Mouse (Mus musculus): ENCODE measurements around the gene Syne2. TPM values are rescaled to one million over a fixed set of nuclear protein-coding genes. Genes with fewer than 3 reads are reported as not detected.

Gene Syne2
- polyA plus RNA-seq, 1 experiment from 2014 or later = 68.4 TPM

DNA sequence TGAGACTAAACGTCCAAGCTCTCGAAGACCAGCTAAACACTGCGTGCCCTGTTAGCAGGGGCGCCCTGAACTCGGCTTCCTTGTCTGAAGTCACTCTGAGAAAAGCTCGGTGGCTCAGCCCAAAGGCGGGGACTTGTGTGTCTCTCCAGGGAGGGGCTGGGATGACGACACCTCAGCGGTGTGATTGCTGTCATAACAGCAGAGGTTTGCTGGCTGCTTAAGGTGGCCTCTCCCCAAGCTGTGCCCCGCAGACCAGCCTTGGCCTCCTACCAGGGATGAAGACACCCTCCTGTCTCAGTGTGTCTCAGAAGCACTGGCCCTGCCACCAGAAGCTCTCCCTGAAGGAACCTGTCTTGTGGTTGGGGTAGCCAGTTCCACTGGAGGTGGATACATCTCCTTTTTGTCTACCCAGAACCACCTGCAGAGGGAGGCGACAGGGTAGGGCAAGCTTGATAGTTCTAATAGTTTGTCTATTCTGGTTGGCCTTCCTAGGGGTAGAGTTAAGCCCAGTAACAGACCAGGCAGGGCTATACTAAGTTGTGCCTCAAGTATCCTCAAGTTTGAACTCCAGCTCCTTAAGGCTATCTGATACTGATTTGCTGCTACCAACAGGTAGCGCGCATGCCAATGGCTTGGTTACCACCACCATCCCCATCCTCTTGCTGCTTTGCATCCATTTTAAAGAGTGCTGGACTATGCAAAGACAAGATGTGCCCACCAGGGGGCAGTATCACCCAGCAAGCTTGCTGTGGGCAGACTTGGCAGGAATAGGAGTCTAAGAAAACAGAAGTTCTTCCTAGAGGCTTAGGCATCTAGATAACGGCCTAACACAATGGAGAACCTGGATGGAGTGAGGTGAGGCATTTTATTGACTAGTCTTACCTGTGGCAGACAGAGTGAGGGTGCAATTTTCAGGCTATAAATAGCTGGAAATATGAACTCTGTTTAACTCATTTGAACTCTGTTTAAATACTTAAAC lies 198.5 kb downstream of the Syne2 start:
- Histone ChIP-seq H3K36me3 (ENCODE audit: insufficient read depth) (peaks cover 20% of the 10 kb centered on the region; the same call in 1 of the 2 replicates), H3K9ac (no peak overlapping the region), H3K4me2 (no peak overlapping the region), H3K4me3 (ENCODE audit: low read depth, low read length) (no peak overlapping the region), H3K27ac (ENCODE audit: low read depth) (no peak overlapping the region), H3K27me3 (ENCODE audit: insufficient read depth, low read length) (no peaks in the 10 kb centered on the region), H3K9me3 (ENCODE audit: low read depth, low read length) (no peaks in the 10 kb centered on the region), H3K4me1 (ENCODE audit: insufficient read depth) (no peaks in the 10 kb centered on the region)
- peak; percentile 60 for ATAC-seq (ENCODE audit: insufficient read depth)
- peak; percentile 93 for DNase-seq
- TF ChIP-seq CTCF (IDR thresholded peaks at IDR 0.05; ENCODE audit: low read depth) = peak; percentile 96
- 73% methylated on average over 14 of the region's 14 CpGs for WGBS

DNA sequence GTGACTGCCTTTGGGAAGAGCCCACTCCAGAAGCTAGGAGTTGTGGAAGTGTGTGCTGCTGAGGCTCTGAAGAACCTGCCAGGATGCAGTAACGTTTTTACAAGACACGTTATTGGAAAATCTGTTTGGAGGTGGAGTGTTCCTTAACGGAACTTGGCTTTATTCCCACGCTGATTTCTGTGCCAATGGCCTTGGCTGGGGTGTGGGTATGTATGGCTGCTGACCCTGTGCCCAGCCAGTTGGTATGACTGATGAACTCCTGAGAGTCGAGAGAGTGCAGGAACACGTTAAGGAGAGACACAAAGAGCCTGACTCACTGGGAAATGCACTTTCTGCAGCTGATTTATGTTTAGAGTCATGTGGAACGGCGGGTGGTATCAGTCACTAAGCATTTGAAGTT lies 200.7 kb downstream of the Syne2 start:
- Histone ChIP-seq H3K4me2 (no peak overlapping the region), H3K36me3 (ENCODE audit: insufficient read depth) (peaks cover 34% of the 10 kb centered on the region; the same call in 1 of the 2 replicates), H3K9ac (no peak overlapping the region), H3K4me1 (ENCODE audit: insufficient read depth) (no peaks in the 10 kb centered on the region), H3K27ac (ENCODE audit: low read depth) (no peak overlapping the region), H3K9me3 (ENCODE audit: low read depth, low read length) (no peaks in the 10 kb centered on the region), H3K4me3 (ENCODE audit: low read depth, low read length) (no peak overlapping the region), H3K27me3 (ENCODE audit: insufficient read depth, low read length) (no peaks in the 10 kb centered on the region)
- no peak for ATAC-seq (ENCODE audit: insufficient read depth)
- 62% methylated on average over 8 of the region's 8 CpGs for WGBS
- peak; percentile 25 for DNase-seq
- no peak for TF ChIP-seq CTCF (IDR thresholded peaks at IDR 0.05; ENCODE audit: low read depth)

DNA sequence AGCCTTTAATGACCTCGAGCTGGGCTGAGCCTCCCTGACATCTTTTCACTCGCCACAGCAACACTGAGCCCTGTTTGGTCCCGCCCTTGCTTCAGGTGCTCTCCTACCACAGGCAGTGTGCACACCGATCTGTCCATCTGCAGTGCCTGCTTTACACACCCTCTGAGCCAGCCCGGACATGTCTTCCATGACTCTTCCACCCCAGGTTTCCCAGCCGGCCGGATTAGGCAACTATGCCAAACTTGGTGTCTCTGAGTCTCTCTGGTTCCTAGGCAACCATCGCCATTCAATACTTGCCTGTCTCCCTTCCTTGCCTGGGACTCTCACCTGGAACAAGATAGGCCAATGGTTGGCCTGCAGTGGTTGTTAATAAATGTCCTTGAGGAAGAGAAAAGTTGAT lies 224.4 kb downstream of the Syne2 start:
- ATAC-seq (ENCODE audit: insufficient read depth) = no peak
- H3K4me1 ChIP-seq (ENCODE audit: insufficient read depth) = no peaks in the 10 kb centered on the region
- H3K9me3 ChIP-seq (ENCODE audit: low read depth, low read length) = no peaks in the 10 kb centered on the region
- no peak overlapping the region for H3K4me3 ChIP-seq (ENCODE audit: low read depth, low read length)
- H3K9ac ChIP-seq = no peak overlapping the region
- no peak for DNase-seq
- H3K27ac ChIP-seq (ENCODE audit: low read depth) = no peak overlapping the region
- no peak overlapping the region for H3K4me2 ChIP-seq
- H3K36me3 ChIP-seq (ENCODE audit: insufficient read depth) = peaks cover 62% of the 10 kb centered on the region
- H3K27me3 ChIP-seq (ENCODE audit: insufficient read depth, low read length) = no peaks in the 10 kb centered on the region
- no peak for TF ChIP-seq CTCF (IDR thresholded peaks at IDR 0.05; ENCODE audit: low read depth)
- 82% methylated on average over 8 of the region's 8 CpGs for whole genome bisulfite sequencing

DNA sequence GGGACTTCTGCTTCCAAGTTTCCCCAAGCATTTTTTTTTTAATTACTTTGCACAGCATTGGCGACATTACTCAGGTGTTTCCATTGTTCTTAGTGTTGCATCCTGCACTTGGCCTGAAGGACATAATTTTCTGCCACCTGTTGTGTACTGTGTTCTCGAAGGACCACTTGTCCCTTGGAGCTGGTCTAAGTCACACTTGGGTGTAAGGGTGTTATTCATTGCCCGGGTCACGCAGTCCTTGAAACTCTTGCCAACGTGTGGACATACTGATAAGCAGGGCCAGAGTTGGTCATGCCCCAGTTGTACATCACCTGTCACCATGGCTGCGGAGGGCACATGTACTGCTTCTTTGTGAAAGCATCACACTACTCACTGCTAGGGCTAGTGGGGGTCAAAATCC lies 228.6 kb downstream of the Syne2 start:
- WGBS = 68% methylated on average over 6 of the region's 6 CpGs
- no peaks in the 10 kb centered on the region for H3K4me1 ChIP-seq (ENCODE audit: insufficient read depth)
- peaks cover 42% of the 10 kb centered on the region for H3K36me3 ChIP-seq (ENCODE audit: insufficient read depth)
- H3K9ac ChIP-seq = no peak overlapping the region
- no peaks in the 10 kb centered on the region for H3K9me3 ChIP-seq (ENCODE audit: low read depth, low read length)
- DNase-seq (no peak), ATAC-seq (ENCODE audit: insufficient read depth) (no peak)
- no peak overlapping the region for H3K4me2 ChIP-seq
- no peak for TF ChIP-seq CTCF (IDR thresholded peaks at IDR 0.05; ENCODE audit: low read depth)
- no peak overlapping the region for H3K4me3 ChIP-seq (ENCODE audit: low read depth, low read length)
- H3K27ac ChIP-seq (ENCODE audit: low read depth) = no peak overlapping the region
- H3K27me3 ChIP-seq (ENCODE audit: insufficient read depth, low read length) = no peaks in the 10 kb centered on the region

DNA sequence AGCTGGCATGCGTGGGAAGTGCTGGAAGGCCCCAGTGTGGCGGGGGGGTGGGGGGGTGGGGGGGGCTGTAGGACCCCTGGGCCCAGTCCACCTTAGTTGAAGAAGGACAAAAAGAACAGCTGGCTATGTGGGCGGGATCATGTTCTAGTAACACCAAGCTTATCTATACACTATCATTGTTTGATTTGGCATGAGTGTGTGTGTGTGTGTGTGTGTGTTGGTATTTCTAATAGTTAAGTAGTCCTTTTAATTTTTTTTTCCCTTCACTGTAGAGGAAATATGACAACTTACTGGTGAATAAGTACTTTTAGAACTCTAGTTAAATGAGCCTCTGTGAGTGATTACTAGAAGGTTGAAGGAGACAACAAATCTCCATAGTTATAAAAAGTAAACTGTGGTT lies 230.0 kb downstream of the Syne2 start:
- peaks cover 40% of the 10 kb centered on the region for H3K36me3 ChIP-seq (ENCODE audit: insufficient read depth)
- H3K27me3 ChIP-seq (ENCODE audit: insufficient read depth, low read length) = no peaks in the 10 kb centered on the region
- DNase-seq (peak; percentile 13), ATAC-seq (ENCODE audit: insufficient read depth) (no peak; the same call in 1 of the 2 replicates)
- no peak overlapping the region for H3K4me2 ChIP-seq
- H3K4me3 ChIP-seq (ENCODE audit: low read depth, low read length) = no peak overlapping the region
- H3K4me1 ChIP-seq (ENCODE audit: insufficient read depth) = no peaks in the 10 kb centered on the region
- no peak overlapping the region for H3K9ac ChIP-seq
- H3K27ac ChIP-seq (ENCODE audit: low read depth) = no peak overlapping the region
- 44% methylated on average over 3 of the region's 3 CpGs for WGBS
- TF ChIP-seq CTCF (IDR thresholded peaks at IDR 0.05; ENCODE audit: low read depth) = no peak
- H3K9me3 ChIP-seq (ENCODE audit: low read depth, low read length) = no peaks in the 10 kb centered on the region

DNA sequence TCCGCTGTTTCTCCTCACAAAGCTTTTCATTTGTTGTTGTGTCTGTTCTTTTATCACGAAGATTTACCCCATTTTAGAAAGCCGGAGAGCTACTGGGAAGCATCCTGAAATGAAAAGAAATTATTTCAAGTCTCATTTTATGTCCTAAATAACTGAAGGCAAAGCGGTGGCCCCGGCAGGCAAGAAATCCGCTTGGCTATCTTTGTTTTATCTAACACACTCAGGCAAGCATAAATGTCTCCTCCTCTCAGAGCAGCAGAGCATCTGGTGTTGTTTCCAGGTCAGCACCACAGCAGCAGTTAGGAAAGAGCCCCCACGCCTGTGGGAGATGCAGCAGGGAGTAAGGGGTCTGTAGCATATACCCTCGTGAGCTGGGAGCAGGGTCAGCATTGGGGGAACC lies 230.7 kb downstream of the Syne2 start:
- TF ChIP-seq CTCF (IDR thresholded peaks at IDR 0.05; ENCODE audit: low read depth) = no peak
- no peak overlapping the region for H3K27ac ChIP-seq (ENCODE audit: low read depth)
- H3K9ac ChIP-seq = no peak overlapping the region
- DNase-seq (no peak), ATAC-seq (ENCODE audit: insufficient read depth) (no peak)
- no peak overlapping the region for H3K4me3 ChIP-seq (ENCODE audit: low read depth, low read length)
- H3K27me3 ChIP-seq (ENCODE audit: insufficient read depth, low read length) = no peaks in the 10 kb centered on the region
- H3K36me3 ChIP-seq (ENCODE audit: insufficient read depth) = peaks cover 38% of the 10 kb centered on the region
- no peaks in the 10 kb centered on the region for H3K4me1 ChIP-seq (ENCODE audit: insufficient read depth)
- 69% methylated on average over 8 of the region's 8 CpGs for WGBS
- H3K9me3 ChIP-seq (ENCODE audit: low read depth, low read length) = no peaks in the 10 kb centered on the region
- H3K4me2 ChIP-seq = no peak overlapping the region

DNA sequence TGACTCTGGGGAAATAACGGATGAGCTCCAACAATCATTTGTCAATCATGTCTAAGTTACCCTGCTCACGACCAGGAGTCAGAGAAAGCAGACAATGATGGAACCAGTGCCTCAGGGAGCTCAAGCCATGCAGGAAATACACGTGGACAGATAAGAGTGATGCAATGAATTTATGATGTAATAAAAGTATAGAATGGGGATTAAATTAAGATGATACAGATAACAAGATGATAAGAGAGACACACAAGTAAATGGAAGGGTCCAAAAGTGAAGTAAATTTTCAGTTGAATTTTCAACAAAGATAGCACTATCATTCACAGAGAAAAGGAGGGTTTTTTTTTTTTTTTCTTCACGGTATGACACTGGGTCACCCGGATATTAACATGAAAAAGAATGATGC lies 231.4 kb downstream of the Syne2 start:
- no peak overlapping the region for H3K9ac ChIP-seq
- H3K4me2 ChIP-seq = no peak overlapping the region
- no peak for TF ChIP-seq CTCF (IDR thresholded peaks at IDR 0.05; ENCODE audit: low read depth)
- no peaks in the 10 kb centered on the region for H3K27me3 ChIP-seq (ENCODE audit: insufficient read depth, low read length)
- H3K36me3 ChIP-seq (ENCODE audit: insufficient read depth) = peaks cover 36% of the 10 kb centered on the region
- no peak overlapping the region for H3K4me3 ChIP-seq (ENCODE audit: low read depth, low read length)
- ATAC-seq (ENCODE audit: insufficient read depth) (no peak), DNase-seq (no peak)
- 53% methylated on average over 5 of the region's 5 CpGs for WGBS
- H3K27ac ChIP-seq (ENCODE audit: low read depth) = no peak overlapping the region
- no peaks in the 10 kb centered on the region for H3K9me3 ChIP-seq (ENCODE audit: low read depth, low read length)
- H3K4me1 ChIP-seq (ENCODE audit: insufficient read depth) = no peaks in the 10 kb centered on the region

Measured in lung, embryonic 14.5 days (tissue).